Mouse (Mus musculus) thymus, postnatal 36 days (tissue): ENCODE data around the gene Adora2a.
A peak's percentile ranks its signal among the peaks of the same experiment; 100 is the strongest.
"Not testable (repeated sequence)": the region's sequence is repeated elsewhere in the genome, so short reads cannot be mapped to it uniquely, and the experiment has no call there.

Source experiments
- DNase-seq, 2 experiments: peaks; one replicate each; pipeline ENCODE4 v3.0.0; 2022; ENCODE audit warnings: mixed read lengths in 2 of 2

Adora2a gene

GRCm38 (mm10) chr10:75316872-75316907, at the start of gene Adora2a:
Gene Adora2a, plus strand, starts transcription at chr10:75316877.
- DNase-seq, result no peak

- DNase-seq, result no peak
These were observed 43.7 kb upstream of the Adora2a start for GRCm38 (mm10) chr10:75273020-75273419.

GRCm38 (mm10) chr10:75276427-75277013, 40.2 kb upstream of the Adora2a start:
- no peak for DNase-seq

GRCm38 (mm10) chr10:75277501-75277900, 39.2 kb upstream of the Adora2a start:
- peak in 1 of 2 experiments; percentile 27 for DNase-seq

GRCm38 (mm10) chr10:75282648-75283047, 34.0 kb upstream of the Adora2a start:
- DNase-seq, result peak; percentile 48 to 57

- no peak for DNase-seq
These were observed 32.9 kb upstream of the Adora2a start for GRCm38 (mm10) chr10:75283821-75284220.

- DNase-seq, result no peak
These were observed 28.1 kb upstream of the Adora2a start for GRCm38 (mm10) chr10:75288579-75288978.

- no peak for DNase-seq
These were observed 27.3 kb upstream of the Adora2a start for GRCm38 (mm10) chr10:75289392-75289791.

- DNase-seq, result no peak
These were observed 26.0 kb upstream of the Adora2a start for GRCm38 (mm10) chr10:75290650-75291049.

- DNase-seq, result no peak
These were observed 25.3 kb upstream of the Adora2a start for GRCm38 (mm10) chr10:75291338-75291737.

- DNase-seq, result not testable (repeated sequence)
These were observed 24.5 kb upstream of the Adora2a start for GRCm38 (mm10) chr10:75292206-75292605.

GRCm38 (mm10) chr10:75293288-75293687, 23.4 kb upstream of the Adora2a start:
- DNase-seq, result no peak

- DNase-seq, result no peak
These were observed 22.3 kb upstream of the Adora2a start for GRCm38 (mm10) chr10:75294362-75294761.

GRCm38 (mm10) chr10:75294926-75295325, 21.8 kb upstream of the Adora2a start:
- no peak for DNase-seq

- DNase-seq, result no peak
These were observed 18.1 kb upstream of the Adora2a start for GRCm38 (mm10) chr10:75298608-75299007.

GRCm38 (mm10) chr10:75299785-75300418, 16.8 kb upstream of the Adora2a start:
- DNase-seq, result no peak

- DNase-seq, result no peak
These were observed 15.4 kb upstream of the Adora2a start for GRCm38 (mm10) chr10:75301195-75301806.

- DNase-seq, result no peak
These were observed 14.7 kb upstream of the Adora2a start for GRCm38 (mm10) chr10:75301937-75302336.

- DNase-seq, result no peak
These were observed 14.1 kb upstream of the Adora2a start for GRCm38 (mm10) chr10:75302536-75302935.

- DNase-seq, result no peak
These were observed 13.2 kb upstream of the Adora2a start for GRCm38 (mm10) chr10:75303324-75304048.

GRCm38 (mm10) chr10:75304049-75304405, 12.7 kb upstream of the Adora2a start:
- no peak for DNase-seq

GRCm38 (mm10) chr10:75304413-75304812, 12.3 kb upstream of the Adora2a start:
- DNase-seq, result peak in 1 of 2 experiments; percentile 31

- DNase-seq, result no peak
These were observed 9.5 kb upstream of the Adora2a start for GRCm38 (mm10) chr10:75307130-75307529.

- no peak for DNase-seq
These were observed 4.3 kb upstream of the Adora2a start for GRCm38 (mm10) chr10:75312361-75312760.
